Mouse (Mus musculus) limb, embryonic 11.5 days (tissue): Measurements from ENCODE around the gene Cyp2j6. TPM values are rescaled to one million over a fixed set of nuclear protein-coding genes. Genes with fewer than 3 reads are reported as not detected.

Experiments used
- polyA plus RNA-seq: library from polyadenylated mRNA; unstranded; fragments of >200 nt; fragmentation: Nextera tagmentation; extraction: Ambion mirVana; gene quantifications from 2 replicates; pipeline ENCODE4 v1.2.1, GENCODE M21; 2014

The Cyp2j6 gene
- polyA plus RNA-seq, 1 experiment from 2014 or later: 5.6 TPM

Other genes starting within 250 kb of the Cyp2j6 start
- not detected in 2 replicates for gene Cyp2j11, start 205.0 kb downstream of the Cyp2j6 start, polyA plus RNA-seq
- not detected in 2 replicates for gene Cyp2j8, start 46.3 kb downstream of the Cyp2j6 start, polyA plus RNA-seq
- 0.64 and 0.79 TPM in 2 replicates for gene Cyp2j9, start 37.9 kb upstream of the Cyp2j6 start, polyA plus RNA-seq
- not detected in 2 replicates for gene Cyp2j5, start 110.5 kb upstream of the Cyp2j6 start, polyA plus RNA-seq
- gene Gm12695, start 231.5 kb upstream of the Cyp2j6 start, polyA plus RNA-seq: not detected in 2 replicates